Mouse (Mus musculus) urinary bladder, postnatal 36 days (tissue): Measurements from ENCODE around the gene Ercc2.

Experiments
- DNase-seq, 2 experiments: peaks; one replicate each; pipeline ENCODE4 v3.0.0; 2022; ENCODE audit warnings: low spot score in 2 of 2, mixed read lengths in 1 of 2

Ercc2 gene

DNA sequence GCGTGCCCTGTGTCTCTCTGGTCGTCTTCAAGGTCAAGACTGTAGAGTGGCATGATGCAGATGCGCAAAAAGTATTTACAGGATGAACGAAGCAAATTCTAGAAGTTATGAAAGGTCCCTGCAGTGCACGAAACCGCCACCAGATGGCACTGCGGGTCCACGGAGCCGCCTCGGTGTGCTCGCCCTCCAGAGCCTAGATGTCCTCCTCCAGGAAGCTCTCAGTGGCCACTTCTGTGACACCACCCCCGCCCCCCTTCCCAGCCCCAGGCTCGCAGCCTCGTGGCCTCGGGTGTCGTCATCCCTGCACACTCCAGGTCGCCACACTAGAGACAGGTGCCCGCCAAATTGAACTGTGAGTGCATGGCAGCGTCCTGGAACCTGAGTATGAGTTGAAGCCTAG is 23.6 kb downstream of the Ercc2 start:
- DNase-seq: peak; percentile 74 to 80

DNA sequence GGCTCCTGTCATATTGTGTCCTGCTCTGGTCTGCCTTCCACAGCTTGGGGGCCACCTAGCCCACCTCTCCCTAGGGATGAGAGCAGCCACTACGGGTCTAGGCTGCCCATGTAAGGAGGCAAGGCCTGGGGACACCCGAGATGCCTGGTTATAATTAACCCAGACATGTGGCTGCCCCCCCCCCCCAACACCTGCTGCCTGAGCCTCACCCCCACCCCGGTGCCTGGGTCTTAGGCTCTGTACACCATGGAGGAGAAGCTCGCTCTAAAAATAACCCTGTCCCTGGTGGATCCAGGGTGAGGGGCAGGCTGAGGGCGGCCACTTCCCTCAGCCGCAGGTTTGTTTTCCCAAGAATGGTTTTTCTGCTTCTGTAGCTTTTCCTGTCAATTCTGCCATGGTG is 27.9 kb downstream of the Ercc2 start:
- no peak for DNase-seq

DNA sequence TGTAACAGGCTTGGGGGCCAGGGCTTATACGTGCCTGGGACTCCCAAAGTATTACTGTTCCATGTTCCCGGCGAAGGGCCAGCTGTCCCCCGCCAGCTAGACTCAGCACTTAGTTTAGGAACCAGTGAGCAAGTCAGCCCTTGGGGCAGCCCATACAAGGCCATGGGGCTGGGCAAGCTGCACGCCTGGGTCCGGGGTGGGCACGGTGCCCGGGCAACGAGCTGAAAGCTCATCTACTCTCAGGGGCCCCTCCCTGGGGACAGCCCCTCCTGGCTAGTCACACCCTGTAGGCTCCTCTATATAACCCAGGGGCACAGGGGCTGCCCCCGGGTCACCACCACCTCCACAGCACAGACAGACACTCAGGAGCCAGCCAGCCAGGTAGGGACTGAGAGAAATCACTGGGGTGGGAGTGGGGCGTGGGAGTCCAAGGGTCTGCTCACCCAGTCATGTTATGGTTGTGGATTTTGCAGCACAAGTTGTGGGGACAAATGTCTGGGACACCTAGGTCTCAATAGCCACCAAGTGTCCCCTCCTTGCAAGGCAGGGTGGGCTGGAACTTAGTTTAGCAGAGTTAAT is 29.0 kb downstream of the Ercc2 start:
- no peak for DNase-seq

DNA sequence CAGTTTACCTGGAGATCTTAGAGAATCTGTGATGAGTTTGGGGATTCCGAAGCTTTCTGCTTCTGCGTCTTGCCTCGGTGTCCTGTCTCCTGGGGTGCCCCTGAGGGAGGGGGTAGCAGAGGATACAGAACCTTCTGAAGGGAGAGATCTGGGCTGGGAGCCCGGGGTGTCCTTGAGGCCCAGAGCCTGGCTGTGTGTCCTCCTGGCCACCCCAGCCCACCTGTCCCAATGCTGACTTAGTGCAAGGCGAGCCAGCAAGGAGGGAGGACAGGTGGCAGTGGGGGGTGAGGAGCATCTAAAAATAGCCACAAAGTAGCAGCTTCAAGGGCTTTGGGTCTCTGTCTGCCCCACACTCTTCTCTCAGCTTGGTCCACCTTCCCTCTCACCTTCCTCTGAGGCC is 30.0 kb downstream of the Ercc2 start:
- DNase-seq: no peak

DNA sequence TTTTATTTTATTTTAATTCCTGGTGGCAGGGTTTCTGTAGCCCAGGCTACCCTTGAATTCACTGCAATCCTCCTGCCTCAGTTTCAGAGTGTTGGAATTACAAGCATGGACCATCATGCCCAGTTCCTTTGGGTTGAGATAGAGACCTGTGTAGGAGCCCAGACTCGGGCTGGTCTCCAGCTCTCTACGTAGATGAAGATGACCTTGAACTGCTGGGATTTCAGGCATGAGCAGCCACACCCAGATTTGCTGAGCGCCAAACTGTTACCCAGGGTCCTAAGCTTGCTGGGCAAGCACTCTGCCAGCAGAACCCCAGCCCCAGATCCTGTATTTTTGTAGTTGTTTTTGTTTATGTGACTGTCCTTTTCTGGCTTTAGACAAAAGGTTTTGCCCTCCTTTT is 31.7 kb downstream of the Ercc2 start:
- no peak for DNase-seq

DNA sequence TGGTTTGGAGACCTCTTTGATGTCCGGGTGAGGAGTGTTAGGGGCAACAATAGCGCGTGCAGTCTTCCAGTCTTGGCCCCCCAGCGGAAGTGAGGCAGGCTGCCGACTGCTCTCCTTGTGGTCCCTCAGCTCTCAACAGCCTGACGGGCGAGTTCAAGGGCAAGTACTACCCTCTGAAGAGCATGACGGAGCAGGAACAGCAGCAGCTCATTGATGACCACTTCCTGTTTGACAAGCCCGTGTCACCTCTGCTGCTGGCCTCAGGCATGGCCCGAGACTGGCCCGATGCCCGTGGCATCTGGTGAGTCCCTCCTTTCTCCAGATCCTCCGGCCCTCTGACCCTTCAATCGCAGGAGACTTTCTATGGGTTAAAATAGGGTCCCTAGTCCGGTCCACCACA is 34.8 kb downstream of the Ercc2 start:
- DNase-seq: no peak

DNA sequence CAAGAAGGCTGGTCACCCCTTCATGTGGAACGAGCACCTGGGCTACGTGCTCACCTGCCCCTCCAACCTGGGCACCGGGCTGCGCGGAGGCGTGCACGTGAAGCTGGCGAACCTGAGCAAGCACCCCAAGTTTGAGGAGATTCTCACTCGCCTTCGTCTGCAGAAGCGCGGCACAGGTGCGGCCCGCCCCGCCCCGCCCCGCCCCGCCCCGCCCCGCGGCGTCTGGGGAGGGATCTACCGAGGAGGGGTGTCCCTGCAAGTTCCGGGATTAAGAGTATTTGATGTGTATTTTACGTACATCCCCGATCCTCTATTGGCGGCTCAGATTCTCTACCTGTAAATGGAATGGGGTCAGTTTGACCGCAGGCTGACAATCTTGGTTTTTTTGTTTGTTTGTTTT is 38.3 kb downstream of the Ercc2 start:
- DNase-seq: no peak

DNA sequence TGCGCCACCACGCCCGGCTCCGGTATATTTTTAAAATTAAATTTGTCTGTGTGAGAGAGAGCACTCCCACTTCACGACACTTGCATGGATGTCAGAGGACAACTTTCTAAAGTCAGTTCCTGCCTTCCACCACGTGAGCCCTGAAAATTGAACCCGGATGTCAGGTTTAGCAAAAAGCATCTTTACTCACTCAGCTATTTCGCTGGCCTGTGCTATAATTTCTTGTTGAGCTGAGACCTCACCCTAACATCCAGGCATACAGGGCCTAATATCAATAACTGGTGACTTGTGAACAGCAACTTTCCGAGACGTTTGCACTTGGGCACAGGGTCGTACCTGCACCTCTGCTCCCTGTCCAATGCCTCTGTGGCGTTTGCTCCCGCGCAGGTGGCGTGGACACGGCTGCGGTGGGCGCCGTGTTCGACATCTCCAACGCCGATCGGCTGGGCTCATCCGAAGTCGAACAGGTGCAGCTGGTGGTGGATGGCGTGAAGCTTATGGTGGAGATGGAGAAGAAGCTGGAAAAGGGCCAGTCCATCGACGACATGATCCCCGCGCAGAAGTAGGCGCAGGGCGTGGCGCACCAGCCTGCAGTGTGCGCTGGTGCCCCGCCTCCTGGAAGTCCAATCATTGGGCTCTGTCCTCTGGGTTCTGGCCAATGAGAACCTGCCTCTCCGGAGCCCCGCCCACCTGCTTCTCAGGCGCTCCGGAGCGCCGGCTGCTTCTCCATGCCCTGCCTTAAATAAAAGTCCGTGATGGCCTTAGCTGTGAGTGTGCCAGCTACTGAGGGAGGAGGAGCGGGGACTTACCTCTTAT is 39.2 kb downstream of the Ercc2 start:
- DNase-seq: peak; percentile 74 to 85

DNA sequence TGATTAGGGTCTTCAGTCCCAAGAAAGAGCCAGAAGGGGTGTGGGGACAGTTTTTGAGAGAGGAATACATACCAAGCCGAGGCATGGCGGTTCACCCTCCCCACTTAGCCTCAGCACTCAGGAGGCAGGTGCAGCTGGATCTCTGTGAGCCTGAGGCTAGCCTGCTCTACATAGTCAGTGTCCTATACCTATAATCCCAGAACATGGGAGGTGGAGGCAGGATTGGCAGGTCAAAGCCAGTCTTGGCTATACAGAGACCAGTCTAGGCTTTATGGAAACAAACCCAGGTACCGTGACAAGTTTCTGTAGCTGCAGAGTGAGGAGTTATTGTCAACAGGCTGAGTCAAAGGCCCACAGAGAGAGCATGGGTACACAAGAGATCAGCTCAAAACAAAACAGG is 41.3 kb downstream of the Ercc2 start:
- no peak for DNase-seq

DNA sequence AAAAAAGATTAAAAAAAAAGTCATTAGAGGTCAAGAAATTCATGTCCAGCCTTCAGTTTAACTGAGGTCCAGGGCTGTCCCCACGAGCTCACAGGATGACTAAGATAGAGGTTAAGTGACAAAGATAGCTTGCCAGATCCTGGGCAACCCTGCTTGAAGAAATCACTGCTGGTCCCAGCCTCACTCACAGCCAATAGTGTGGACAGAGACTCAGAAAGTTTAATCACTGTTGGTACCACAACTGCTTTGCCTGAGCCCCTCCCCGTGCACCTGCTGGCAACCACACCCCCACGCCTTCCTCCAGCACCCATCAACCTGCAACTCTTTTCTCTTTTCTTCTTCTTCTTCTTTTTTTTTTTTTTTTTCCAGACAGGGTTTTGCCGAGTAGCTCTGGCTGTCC is 42.2 kb downstream of the Ercc2 start:
- no peak for DNase-seq

DNA sequence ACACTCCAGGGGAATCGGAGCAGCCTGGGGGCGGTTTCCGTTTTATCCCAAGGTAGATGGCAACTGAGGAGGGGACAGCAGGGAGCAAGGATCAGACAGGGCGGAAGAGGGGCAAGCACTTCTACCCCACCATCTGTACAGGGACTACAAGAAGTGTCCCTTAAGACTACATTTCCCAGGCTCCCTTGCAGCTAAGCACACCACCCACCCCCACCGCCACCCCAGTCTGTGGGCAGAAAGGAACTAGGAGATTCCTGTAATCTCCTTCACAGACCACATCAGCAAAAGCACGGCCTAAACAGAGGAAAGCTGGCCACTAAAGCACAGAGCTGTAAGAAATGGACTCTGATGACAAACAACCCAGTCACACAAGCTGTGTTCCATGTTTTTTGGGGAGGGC is 44.5 kb downstream of the Ercc2 start:
- no peak for DNase-seq

DNA sequence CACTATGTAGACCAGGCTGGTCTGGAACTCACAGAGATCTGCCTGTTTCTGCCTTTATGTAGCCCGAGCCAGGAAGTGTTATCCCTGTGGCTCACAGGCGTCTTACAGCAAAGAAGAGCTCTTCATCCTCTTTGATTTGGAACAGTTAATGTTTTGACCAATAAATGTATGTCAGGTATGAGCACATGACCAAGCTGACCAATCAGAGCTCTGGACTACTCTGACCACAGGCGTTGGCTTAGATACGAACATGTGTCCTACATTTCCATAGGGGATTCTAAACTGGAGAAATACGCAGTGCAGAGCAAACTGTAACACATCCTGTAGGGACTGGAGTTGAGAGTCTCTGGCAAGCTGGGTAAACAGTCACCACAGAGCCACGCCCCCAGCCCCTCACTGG is 45.1 kb downstream of the Ercc2 start:
- no peak for DNase-seq

DNA sequence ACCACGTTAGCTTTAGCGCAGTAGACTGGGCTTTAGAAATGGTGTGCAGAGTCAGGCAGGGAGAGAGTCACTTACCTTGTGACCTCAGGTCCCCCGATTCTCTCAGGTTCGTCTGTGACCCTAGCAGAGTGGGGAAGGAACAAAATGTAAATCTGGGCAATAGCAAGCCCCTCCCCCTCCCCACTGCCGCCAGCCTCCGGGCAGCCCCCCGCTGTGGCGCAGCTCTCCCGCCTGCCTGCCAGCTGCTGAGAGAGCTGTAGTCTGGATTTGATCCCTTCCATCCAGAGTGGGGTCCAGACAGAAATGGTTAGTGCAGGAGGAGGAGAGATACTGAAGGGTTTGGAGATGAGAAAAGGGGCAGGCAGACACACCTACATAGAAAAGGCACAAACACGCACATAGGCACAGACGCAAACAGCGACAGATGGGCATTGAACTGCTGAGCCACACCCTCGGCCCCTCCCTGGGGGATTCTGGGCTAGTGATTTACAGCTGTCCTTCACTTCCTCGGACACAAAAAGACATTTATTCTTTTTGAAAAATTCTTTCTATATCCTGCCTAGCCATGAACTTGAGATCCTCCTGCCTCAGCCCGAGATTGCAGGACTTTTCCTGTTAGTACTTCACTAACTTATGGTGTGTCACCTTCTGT is 46.3 kb downstream of the Ercc2 start:
- no peak for DNase-seq

DNA sequence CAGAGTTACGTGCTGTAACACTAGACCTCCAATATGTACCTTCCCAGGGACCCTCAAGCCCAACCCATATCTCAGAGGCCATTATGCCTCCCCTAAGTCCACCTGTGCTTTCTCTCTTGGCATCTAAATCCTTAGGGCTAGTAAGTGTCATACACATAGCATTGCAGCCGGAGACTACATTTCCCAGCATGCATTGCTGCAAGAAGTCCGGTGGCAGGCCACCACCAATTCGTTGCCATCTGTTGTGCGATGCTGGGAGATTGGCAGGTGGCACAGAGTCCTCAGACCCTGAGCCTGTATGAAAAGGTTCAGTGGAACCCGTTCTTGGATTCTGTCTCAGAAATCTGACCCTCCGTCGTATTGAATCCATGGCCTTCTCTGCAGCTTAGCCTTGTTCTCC is 47.9 kb downstream of the Ercc2 start:
- DNase-seq: no peak

DNA sequence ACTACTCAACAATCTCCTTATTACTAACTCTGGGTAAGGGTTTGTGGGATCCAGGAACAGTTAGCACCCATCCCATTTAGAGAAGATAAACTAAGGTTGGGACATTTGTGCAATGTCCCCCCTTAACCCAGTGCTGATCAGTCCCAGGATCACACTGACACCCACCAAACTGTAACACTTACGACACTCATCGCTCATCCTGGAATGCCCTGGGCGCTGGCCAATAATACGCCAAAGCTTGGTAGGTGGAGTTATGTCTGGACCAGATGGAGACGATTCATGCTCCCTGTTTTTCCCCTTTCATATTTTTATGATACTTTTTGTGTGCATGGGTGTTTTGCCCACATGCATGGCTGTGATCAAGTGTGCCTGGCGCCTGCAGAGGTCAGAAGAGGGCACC is 48.6 kb downstream of the Ercc2 start:
- DNase-seq: no peak

DNA sequence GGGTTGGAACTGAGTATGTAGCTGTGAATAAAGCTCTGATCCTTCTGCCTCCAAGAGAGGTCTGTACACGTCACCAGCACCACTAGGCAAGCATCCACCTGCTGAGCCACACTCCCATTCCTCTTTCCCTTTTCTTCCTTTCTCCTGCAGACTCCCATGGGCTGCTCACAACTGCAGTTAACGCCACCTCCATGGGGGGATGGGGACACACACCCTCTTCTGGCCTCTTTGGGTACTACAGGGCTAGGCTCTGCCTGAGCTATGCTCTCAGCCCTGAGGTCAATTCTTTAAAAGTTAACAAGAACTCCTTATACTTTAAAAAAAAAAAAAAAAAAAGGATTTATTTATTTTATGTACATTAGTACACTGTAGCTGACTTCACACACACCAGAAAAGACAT is 50.7 kb downstream of the Ercc2 start:
- no peak for DNase-seq

DNA sequence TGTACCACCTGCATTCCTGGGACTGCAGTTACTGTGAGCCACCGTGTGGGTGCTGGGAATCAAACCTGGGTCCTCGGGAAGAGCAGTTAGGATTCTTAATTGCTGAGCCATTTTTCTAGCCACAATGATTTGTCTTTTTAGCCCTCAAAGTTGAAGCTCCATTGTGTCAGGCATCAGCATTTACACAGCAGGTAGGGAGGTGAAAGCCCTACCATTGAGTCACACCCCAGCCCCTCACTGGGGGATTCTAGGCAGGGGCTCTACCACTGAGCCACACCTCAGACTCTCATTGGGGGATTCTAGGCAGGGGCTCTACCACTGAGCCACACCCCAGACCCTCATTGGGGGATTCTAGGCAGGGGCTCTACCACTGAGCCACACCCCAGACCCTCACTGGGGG is 54.5 kb downstream of the Ercc2 start:
- DNase-seq: no peak

DNA sequence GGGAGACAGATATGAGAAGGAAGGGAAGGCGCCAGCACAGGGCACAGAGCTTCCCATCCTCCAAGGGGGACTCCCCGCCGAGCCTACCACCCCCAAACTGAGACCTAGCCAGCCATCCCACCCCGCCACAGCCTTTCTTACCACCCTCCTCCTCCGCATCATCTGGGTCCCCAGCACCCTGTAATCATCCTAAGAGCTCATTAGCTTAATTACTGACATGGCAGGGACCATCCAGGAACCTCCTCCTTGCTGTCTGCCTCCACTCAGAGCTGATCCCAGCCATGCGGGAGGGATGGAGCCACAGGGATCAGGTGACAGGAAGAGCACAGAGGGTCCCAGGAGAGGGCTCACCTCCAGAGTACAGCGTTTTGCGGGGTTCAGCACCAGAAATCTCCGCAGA is 55.2 kb downstream of the Ercc2 start:
- DNase-seq: no peak

DNA sequence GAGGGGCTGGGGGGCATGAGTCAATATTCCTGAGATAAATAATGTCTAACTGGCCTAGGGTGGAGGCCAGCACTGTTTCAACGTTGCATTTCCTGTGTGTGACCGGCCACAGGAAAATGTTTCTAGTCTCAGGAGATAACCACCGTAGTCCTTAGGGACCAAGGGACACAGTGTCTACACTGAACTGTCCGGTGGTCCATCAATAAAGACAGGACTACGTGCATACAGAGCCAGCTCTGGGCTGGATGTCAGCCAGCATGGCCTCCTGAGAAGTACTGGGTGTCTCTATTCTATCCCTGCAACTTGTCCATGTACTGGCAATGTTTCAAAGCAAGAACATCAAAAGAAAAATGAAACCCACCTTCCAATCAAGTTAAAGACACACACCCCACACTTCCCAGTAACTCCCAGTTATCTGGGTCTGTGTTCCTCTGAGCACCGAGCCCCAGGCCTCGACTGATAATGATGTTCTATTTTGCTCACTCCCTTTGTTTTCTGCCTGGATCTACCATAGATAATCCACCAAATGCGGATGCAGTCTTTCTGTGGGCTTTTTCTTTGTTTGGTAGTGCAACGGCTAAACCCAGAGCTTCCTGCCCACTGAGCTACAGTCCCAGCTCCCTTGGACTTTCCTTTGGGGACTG is 59.8 kb downstream of the Ercc2 start:
- no peak for DNase-seq

DNA sequence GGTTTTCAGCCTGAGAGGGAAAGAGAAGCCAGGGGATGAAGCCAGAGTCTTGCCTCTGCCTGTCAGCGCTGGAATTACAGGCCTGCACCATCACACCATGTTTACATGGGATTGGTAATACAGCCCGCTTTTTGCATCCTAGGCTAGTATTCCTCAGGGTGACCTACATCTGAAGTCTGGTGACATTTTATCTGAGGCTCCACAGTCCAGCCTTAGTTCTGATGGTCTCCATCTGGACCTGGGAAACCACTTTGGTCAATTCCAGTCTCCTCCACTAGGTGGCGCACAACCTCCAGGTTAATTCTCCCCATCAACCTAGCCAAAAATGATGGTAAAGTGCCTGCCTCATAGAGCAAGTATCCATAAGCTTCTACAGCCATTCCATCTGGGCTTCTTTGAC is 61.5 kb downstream of the Ercc2 start:
- peak; percentile 77 to 83 for DNase-seq

DNA sequence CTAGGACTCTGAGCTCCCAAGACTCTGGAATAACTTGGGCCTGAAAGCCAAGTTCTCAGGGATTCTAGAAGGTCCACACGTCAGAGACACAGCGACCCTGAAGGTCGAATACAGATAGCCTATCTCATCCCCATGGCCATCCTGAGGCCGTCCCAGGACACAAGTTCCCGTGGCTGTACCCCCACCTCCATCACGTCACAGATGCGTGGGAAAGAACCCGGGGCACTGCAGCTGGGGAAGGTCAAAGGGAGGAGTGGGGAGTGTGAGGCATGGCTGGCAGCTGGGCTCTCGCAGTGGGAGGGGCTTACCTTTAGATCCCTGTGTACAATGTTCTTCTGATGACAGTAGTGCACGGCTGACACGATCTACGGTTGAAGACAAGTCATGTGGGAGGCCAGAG is 63.0 kb downstream of the Ercc2 start:
- no peak for DNase-seq
